Mouse (Mus musculus) T-cell, adult 2 months (primary cell): ENCODE data around the gene Syngap1.

Experiments used
- DNase-seq: peaks from one replicate; pipeline ENCODE4 v3.0.0; 2022; ENCODE audit warnings: low spot score

The Syngap1 gene

GRCm38 (mm10) chr17:26936921-26937695 is 3.9 kb upstream of the Syngap1 start:
- DNase-seq: no peak

- DNase-seq: no peak
Observed at GRCm38 (mm10) chr17:26937883-26938695, 3.0 kb upstream of the Syngap1 start.

GRCm38 (mm10) chr17:26938731-26939130 is 2.3 kb upstream of the Syngap1 start:
- no peak for DNase-seq

- DNase-seq: peak; percentile 100
Observed at GRCm38 (mm10) chr17:26939178-26939972, 1.7 kb upstream of the Syngap1 start, which contains the start of gene Cuta. Gene Cuta, minus strand, starts transcription at chr17:26939569.

GRCm38 (mm10) chr17:26939973-26940300 is 1.1 kb upstream of the Syngap1 start:
- no peak for DNase-seq

GRCm38 (mm10) chr17:26941841-26942570 is 953 bp downstream of the Syngap1 start:
- DNase-seq: no peak

GRCm38 (mm10) chr17:26945824-26946495 is 4.9 kb downstream of the Syngap1 start:
- no peak for DNase-seq

- DNase-seq: no peak
Observed at GRCm38 (mm10) chr17:26946567-26946966, 5.5 kb downstream of the Syngap1 start.

GRCm38 (mm10) chr17:26947231-26948100 is 6.4 kb downstream of the Syngap1 start:
- no peak for DNase-seq

- no peak for DNase-seq
Observed at GRCm38 (mm10) chr17:26948316-26949050, 7.4 kb downstream of the Syngap1 start.

- DNase-seq: peak; percentile 28
Observed at GRCm38 (mm10) chr17:26949051-26949577, 8.1 kb downstream of the Syngap1 start.

- DNase-seq: no peak
Observed at GRCm38 (mm10) chr17:26949866-26950265, 8.8 kb downstream of the Syngap1 start.

- no peak for DNase-seq
Observed at GRCm38 (mm10) chr17:26950560-26951288, 9.7 kb downstream of the Syngap1 start.

- peak; percentile 78 for DNase-seq
Observed at GRCm38 (mm10) chr17:26951406-26951805, 10.4 kb downstream of the Syngap1 start.

GRCm38 (mm10) chr17:26951952-26952877 is 11.2 kb downstream of the Syngap1 start:
- no peak for DNase-seq

GRCm38 (mm10) chr17:26953201-26953600 is 12.1 kb downstream of the Syngap1 start:
- no peak for DNase-seq

GRCm38 (mm10) chr17:26953726-26954125 is 12.7 kb downstream of the Syngap1 start:
- no peak for DNase-seq
